Mouse (Mus musculus) adrenal gland, adult (tissue): ENCODE measurements at regions not wholly inside any gene's neighbourhood (a gene's known extent, or its start where the extent isn't known, plus 50 kb on each side); places are given as distances from the start of the nearest gene placed in this dataset.

ENCODE experiments used
- DNase-seq, 2 experiments: peaks; one replicate each; pipeline ENCODE4 v3.0.0; 2022 to 2023; ENCODE audit warnings: low spot score in 1 of 2; ENCODE audit not compliant: inconsistent age in 2 of 2

- DNase-seq, result no peak
Measured at GRCm38 (mm10) chr15:34775714-34776113, 418.0 kb upstream of the 9430069I07Rik start.

DNA sequence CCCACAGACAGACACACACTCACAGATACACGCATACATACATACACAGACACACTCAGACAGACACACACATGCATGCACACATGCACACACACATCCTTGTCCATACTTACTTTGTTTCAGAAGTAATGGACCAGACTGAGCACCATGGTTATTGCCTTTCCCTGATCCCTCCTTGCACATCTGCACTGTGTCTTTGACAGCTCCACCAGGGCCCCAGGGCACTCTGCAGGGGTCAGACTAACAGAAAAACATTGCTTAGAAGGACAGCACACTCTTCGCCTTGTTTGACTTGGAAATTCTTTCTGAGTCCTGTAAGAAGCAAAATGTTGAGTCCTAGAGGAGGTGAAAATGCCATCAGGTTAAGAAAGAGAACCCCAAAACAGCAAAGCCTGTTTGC is 394.1 kb upstream of the 9430069I07Rik start:
- no peak for DNase-seq

- DNase-seq, result no peak
Measured at GRCm38 (mm10) chr15:34751021-34751420, 393.3 kb upstream of the 9430069I07Rik start.

GRCm38 (mm10) chr15:34747111-34747510 is 389.4 kb upstream of the 9430069I07Rik start:
- no peak for DNase-seq

DNA sequence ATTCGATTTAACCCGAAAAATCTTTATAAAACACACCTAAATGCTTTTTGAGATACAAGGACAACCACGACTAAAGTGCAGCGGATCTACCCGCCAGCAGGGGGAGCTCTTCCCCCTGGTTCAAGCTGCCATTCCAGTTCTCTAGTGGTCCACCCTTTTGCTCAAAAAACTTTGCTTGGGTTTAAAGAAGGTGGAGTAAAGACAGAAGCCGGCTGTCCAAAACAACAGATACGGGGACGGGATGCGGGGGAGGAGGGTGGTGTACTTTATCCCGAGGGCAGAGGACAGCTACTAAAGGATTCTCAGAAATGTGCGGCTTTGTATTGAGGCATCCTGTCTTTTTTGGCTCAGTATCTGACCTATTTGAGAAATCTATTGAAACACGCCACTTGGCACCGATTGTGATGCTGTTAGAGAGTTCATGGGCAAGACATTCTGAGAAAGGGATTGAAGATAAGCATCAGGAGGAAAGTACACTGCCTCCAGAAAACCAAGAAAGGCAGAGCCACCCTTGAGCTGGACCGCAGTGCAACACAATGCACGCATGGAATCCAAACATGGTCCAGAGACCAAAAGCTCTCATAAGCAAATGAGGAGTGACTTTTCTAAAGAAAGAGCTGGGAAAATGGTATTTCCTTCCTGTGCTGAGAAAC is 385.6 kb upstream of the 9430069I07Rik start:
- DNase-seq, result peak; percentile 40 to 82

DNA sequence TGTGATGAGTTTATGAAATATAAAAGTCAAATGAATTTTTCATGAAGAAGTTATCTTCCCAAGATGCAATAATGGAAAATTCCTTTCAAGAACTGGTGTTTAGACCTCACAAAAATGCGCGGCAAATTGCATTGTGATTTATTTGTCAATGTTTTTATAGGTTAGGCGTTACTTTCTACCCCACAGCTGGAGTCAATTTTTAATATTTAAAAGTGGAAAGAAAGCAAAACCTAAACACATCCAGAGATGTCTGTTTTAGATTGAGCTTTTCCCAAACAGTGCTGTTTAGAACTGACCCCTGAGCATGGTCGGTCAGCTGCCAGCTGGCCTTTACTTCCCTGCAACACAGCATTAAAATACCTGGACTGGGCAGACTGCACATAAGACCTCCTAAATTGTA is 383.8 kb upstream of the 9430069I07Rik start:
- no peak for DNase-seq
